Mouse (Mus musculus) testis, adult 2 months (tissue): ENCODE measurements around the gene Fam184b.

ENCODE experiments used
- CTCF ChIP-seq: fragments of 200-500 bp; IDR thresholded peaks from 2 replicates; pipeline ENCODE4 v1.5.1; 2012; ENCODE audit warnings: low read depth, mild to moderate bottlenecking, inconsistent platforms, low read length, moderate library complexity; ENCODE audit not compliant: control insufficient read depth, insufficient read depth, insufficient replicate concordance
- POLR2A ChIP-seq: fragments of 200-500 bp; IDR thresholded peaks from 2 replicates; pipeline ENCODE4 v1.6.1; 2012; ENCODE audit warnings: low read depth, mild to moderate bottlenecking, inconsistent platforms, low read length, moderate library complexity; ENCODE audit not compliant: control insufficient read depth

GRCm38 (mm10) chr5:45599056-45599455 is 40.4 kb downstream of the Fam184b start:
- TF ChIP-seq CTCF (no peak), POLR2A (no peak)
